Mouse (Mus musculus) B cell, adult 2 months (primary cell): ENCODE results near the gene Khdc1b.
"Not testable (repeated sequence)": the region's sequence is repeated elsewhere in the genome, so short reads cannot be mapped to it uniquely, and the experiment has no call there.

ENCODE experiments used
- DNase-seq, 2 experiments: peaks; one replicate each; pipeline ENCODE4 v3.0.0; 2022

The Khdc1b gene

DNA sequence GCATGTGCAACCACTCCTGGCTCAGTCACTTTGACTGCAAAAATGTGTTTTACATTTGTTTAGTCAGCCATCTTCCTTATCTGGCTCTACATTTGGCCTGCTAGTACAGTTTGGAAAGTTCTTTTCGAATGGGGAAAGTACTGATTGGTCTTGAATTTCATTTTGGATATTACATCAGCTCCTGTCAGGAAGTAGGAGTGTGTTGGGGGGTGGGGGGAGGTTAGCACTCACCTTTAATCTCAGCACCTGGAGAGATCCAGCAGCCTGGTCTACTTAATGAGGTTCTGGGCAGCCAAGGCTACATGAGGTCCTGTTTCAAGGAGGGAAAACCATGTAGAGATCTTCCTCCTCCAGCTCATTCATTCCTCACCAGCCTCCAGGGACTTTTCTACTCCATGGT is at the start of gene Khdc1b:
TSS of gene Khdc1b (plus strand) at position 301 of the 400 bp plus-strand sequence.
- no peak for DNase-seq

DNA sequence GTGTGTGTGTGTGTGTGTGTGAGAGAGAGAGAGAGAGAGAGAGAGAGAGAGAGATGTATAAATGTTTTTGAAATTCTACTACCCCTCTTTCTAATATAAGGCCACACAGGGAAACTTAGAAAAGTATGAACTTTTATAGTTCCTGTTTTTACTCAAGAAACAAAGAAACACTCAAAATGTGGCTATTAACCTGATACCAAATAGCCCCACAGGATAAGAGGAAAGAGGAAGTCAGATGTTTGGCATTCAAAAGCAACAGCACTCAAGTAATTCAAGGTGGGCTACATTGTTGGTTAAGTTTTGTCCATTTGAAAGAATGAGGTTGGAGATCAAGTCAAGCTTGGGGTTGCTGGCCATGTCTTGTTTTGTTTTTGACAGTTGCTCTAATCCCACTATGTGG is 47.5 kb upstream of the Khdc1b start:
- DNase-seq, result no peak

DNA sequence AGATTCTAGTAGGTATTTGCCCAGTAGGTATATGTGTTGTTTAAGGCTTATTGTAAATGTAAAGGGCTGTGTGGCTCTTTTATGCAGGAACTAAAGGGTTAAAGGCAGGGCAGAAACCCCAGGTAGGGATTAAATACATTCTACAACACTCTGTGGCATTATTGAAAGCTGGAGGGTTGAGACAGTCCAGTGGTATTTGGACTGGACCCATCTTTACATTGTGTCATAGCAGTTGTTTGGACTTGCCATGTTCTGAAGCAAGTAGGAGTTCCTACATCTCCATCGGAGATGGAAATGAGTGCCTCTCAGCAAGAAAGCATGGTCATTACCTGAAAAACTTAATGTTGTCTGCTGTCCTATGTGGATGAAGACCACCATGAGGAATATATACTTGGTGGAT is 42.6 kb upstream of the Khdc1b start:
- no peak for DNase-seq

DNA sequence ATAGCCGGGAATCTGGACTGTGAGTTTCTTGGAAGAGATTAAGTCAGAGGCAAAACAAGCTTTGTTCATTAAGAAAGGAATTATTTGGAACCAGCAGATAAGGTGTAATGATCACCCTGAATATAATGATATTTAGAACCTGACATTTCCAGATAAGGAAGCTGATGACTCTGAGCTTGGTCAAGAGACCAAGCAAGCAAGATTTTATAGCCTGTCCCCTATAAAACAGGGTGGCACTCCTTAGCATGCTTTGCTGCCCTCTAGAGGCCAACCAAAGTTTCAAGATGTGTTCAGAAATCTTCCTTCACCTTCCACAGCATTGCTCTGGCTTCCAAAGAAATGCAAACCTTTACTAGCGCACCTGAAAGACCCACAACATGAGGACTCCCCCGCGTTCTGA is 39.1 kb upstream of the Khdc1b start:
- peak; percentile 37 to 41 for DNase-seq

DNA sequence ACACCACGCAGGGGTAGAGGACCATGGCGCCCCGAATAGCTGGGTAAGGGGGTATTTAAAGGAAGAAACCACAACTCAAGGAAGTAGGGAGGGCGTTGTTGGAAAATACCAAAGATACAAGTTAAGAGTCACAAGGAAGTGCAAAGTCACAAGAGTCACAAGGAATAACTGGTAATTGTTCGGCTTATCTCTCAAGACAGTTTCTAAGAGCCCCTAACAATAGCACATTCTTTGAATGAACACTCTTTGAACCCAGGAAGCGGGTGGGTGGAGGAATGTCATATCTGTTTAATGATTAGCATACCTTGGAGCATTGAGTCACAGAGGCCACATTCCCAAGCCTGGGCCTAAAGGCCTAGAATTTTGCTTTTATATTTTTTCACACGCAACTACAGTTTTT is 38.6 kb upstream of the Khdc1b start:
- DNase-seq, result not testable (repeated sequence)

DNA sequence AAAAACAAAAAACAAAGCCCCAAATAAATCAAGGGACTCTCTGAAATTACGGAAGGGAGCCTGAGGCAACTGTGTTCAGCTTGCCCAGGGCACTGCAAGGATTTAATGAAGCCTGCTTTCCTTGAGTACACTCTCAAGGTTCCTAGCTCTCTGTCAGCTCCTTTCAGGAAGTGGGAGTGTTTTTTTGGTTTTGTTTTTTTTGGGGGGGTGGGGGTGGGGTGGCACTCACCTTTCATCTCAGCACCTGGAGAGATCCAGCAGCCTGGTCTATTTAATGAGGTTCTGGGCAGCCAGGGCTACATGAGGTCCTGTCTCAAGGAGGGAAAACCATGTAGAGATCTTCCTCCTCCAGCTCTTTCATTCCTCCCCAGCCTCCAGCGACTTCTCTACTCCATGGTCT is 34.0 kb upstream of the Khdc1b start, which contains the start of gene Khdc1a:
TSS of gene Khdc1a (plus strand) at position 301 of the 400 bp plus-strand sequence.
- no peak for DNase-seq

DNA sequence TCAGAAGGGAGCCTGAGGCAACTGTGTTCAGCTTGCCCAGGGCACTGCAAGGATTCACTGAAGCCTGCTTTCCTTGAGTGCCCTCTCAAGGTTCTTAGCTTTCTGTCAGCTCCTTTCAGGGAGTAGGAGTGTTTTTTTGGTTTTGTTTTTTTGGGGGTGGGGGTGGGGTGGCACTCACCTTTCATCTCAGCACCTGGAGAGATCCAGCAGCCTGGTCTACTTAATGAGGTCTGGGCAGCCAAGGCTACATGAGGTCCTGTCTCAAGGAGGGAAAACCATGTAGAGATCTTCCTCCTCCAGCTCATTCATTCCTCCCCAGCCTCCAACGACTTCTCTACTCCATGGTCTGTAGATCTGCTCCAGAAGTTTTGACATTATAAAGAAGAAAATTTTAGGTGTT is 15.3 kb upstream of the Khdc1b start, which contains the start of gene Khdc1c:
TSS of gene Khdc1c (plus strand) at position 301 of the 400 bp plus-strand sequence.
- not testable (repeated sequence) for DNase-seq

DNA sequence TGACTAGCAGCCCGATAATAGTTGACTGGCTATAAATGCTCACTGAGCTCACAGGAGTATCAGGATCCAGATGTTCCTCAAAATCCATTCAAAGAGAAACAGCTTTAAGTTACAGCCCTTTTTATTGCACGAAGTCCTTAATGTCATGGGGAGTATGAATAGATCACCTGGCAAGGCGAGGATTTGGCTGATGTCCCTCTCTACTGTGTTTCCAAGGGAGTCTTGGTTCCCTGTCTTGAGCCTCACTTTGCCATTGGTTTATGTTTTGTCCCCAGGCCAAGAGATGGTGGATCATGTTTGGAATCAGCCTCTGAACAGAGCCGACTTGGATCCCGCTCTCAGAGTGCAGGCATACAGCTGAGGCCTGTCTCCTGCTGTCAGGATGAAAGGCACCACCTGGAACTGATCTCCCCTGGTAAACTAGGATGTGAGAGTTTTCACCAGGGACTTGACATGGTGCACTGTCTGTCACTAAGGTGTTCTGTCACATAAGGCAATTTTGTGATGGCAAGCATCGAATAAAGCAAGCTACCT is 7.8 kb downstream of the Khdc1b start:
- no peak for DNase-seq

DNA sequence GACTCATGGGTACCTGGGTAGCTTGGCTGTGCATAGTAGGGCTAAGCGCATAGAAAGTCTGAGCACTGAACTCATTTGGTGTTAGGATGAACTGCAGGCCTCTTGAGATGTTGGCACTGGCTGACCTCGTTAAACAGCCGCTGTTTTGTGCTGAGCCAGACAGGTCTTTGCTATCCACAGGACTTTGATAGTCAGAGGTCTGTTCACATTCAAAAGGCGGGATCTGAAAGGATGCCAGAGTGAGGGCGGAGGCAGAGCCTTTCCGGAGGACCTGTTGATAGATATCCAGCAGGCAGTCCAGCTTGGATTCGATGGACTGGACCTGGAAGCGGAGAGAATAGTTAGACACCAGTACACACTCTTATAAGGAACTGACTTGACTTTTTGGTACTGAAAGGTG is 19.4 kb downstream of the Khdc1b start:
- no peak for DNase-seq

DNA sequence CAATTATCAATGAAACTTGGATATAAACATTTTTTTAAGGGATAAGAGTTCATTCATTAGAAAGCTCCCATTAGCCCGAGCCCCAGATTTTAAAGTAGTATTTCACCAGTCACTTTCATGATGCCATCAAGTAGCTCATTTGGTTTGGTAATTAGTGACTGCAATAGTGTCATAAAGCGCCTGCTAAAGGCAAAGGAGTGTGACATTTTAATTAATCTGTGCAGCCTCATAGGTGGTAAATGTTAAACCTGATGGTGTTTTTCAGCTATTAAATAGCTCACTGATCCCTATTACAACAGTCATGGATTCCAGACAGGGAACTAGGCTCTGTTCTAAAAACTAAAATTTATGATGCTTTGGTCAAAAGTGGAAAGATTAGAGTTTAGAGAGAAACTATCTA is 23.9 kb downstream of the Khdc1b start:
- no peak for DNase-seq

DNA sequence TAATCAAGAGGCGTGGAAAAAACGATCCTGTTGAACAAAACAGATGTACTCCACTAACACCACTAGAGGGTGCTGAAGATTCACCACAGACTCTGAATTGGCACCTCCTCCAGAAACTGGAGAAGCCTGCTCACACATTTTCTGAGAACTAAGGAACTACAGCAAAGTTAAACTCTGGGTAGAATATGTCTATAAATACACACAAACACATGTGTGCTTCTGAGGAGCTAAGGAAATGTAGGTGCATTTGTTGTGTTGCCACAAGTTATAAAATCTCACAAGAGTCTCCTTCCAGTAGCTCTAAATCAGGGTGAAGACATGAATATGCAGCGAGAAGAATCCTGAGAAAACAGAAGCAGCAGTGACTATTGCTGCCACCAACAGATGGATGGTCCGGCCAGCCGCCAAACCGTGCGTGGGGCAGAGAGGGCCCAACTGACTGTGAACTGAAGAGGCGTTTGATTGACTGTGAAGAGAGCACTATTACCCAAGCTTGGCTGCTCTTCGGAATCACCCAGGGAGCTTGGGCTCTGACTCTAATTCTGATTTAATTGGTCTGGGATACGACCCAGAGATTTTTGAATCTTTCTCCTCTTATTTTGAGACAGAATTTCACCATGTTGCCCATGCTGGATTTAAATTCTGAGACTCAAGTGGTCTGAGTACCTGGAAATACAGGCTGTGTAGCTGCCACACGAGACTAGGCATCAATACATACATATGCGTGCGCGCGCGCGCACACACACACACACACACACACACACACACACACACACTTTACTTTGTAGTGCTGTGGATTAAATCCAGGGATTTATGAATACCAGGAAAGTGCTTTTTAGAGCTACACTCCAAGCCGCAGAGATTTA is 28.2 kb downstream of the Khdc1b start:
- DNase-seq, result peak; percentile 46 to 48

DNA sequence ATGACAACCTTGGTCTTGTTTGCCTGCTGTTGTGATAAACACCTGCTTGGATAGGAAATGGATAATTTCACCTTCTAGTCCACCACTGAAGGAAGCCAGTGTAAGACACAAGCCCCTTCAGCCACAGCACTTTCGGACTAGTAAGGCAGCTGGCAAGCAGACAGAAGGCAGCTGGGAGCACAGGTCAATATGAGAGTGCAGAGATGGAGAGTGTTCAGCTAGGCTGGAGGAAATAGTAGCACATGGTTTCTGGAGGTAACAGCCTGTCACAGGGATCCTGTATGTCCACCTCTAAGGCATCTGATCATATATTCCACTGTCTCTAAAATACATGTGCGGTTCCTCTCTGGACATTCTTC is 28.8 kb downstream of the Khdc1b start:
- DNase-seq, result no peak

DNA sequence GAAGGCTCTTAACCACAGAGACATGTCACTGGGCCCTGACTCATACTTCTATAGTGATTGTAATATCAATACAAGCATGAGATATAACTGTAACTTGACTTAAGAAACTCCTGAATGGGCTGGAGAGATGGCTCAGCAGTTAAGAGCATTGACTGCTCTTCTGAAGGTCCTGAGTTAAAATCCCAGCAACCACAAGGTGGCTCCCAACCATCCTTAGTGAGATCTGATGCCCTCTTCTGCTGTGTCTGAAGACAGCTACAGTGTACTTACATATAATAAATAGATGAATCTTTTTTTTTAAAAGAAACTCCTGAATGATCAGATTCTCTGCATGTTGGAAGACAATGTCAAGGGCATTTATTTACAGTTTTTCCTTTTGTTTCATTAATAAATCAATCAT is 36.0 kb downstream of the Khdc1b start:
- no peak for DNase-seq

DNA sequence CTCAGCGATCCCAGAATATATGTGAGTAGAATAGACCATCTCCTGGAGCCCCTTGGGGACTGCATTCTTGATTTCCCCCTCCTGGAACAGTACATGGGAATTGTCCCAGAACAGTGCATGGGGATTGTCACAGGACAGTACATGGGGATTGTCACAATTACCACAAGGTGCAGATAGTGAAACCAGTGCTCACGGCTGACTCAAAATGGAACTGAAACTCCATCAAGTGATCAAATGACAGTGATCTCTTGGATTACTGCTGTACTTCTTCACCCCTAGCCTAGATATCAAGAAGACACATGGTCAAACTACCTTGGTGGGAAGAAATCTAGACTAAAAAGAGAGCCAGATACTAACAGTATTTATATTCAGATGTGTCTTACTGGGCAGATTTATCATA is 42.3 kb downstream of the Khdc1b start:
- DNase-seq, result no peak

DNA sequence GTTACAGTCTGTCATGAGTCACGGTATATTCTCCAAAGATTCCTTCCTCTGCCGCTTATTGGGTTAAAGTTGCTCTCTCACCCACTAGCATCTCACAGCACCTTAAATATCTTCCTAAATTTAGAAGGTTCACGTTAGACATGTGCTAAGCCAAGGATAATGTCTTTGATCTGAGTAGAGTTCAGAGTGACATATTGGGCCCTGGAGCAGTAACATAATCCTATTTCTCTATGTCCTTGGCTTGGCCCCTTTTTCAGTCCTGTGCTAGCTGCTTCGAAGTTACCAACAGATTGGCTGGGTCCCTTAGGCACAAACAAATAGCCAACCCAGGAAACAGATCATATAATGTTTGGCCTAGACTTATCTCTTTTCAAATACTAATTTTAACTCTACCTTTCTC is 44.7 kb downstream of the Khdc1b start:
- DNase-seq, result no peak

DNA sequence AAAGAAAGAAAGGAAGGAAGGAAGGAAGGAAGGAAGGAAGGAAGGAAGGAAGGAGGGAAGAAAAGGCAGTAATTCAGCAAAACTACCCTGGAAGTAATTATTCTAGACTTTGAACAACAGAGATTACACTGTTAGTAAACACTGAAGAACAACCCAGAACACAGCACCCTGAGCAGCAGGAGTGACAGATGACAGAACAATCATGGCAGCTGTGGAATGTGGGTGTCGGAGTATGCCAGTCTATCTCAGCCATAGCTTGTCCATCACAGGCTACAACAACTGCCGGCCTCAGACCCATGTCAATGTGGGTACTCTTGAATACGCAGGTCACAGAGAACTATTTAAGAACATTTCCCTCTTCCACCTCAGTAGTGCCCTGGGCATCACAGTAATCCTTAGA is 48.3 kb downstream of the Khdc1b start:
- no peak for DNase-seq

DNA sequence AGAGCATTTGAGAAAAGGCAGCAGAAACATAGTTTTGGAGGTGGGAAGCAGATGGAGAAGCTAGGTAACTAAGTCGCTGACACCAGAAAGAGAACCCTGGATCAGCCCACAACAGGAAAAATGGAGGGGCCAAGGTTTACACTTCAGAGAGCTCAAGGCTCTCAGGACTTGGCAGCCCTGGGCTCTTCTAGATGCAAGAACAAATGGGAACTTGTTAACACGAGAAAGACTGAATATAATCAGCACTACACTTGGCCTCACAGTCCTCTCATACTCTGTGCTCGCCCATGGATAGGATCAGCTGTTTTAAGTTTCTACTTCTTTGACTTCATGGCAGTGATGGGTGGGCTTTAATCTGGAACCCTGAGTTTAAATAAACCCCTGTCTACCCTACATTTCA is 51.5 kb downstream of the Khdc1b start:
- no peak for DNase-seq
